Mouse (Mus musculus) stomach, embryonic 14.5 days (tissue): ENCODE data around the gene Lrp4. TPM values are rescaled to one million over a fixed set of nuclear protein-coding genes. Genes with fewer than 3 reads are reported as not detected.

ENCODE experiments used
- ATAC-seq: fragments of 200-750 bp; cut with Nextera tagmentation; 2 replicates; pipeline ENCODE4 v1.8.0; 2017; ENCODE audit warnings: low read depth, moderate TSS enrichment; ENCODE audit not compliant: insufficient number of reproducible peaks, insufficient read depth, low FRiP score
- H3K27ac ChIP-seq: fragments of 300-500 bp; sonication (generic); 2 replicates; pipeline ENCODE4 v1.5.1; 2014; ENCODE audit warnings: mild to moderate bottlenecking, low read length, moderate library complexity, mixed read lengths
- H3K27me3 ChIP-seq: fragments of 300-500 bp; sonication (generic); 2 replicates; pipeline ENCODE4 v1.6.1; 2014; ENCODE audit warnings: low read length, control low read depth, mixed read lengths; ENCODE audit not compliant: control insufficient read depth, insufficient read depth
- H3K36me3 ChIP-seq: fragments of 300-500 bp; sonication (generic); 2 replicates; pipeline ENCODE4 v1.6.1; 2014; ENCODE audit warnings: mild to moderate bottlenecking, control low read depth, low read length, moderate library complexity, mixed read lengths; ENCODE audit not compliant: control insufficient read depth, insufficient read depth
- H3K4me1 ChIP-seq: fragments of 300-500 bp; sonication (generic); 2 replicates; pipeline ENCODE4 v1.6.1; 2014; ENCODE audit warnings: low read length, control low read depth, mixed read lengths; ENCODE audit not compliant: control insufficient read depth, insufficient read depth
- H3K4me2 ChIP-seq: fragments of 300-500 bp; sonication (generic); replicated peaks from 2 replicates; pipeline ENCODE4 v1.6.1; 2014; ENCODE audit warnings: low read depth, low read length, control low read depth
- H3K4me3 ChIP-seq: fragments of 300-500 bp; sonication (generic); 2 replicates; pipeline ENCODE4 v1.5.1; 2014; ENCODE audit warnings: low read depth, low read length, control low read depth
- H3K9ac ChIP-seq: fragments of 300-500 bp; sonication (generic); replicated peaks from 2 replicates; pipeline ENCODE4 v1.6.1; 2014; ENCODE audit warnings: low read depth, mild to moderate bottlenecking, control low read depth, low read length, moderate library complexity, mixed read lengths
- H3K9me3 ChIP-seq: fragments of 300-500 bp; sonication (generic); 2 replicates; pipeline ENCODE4 v1.6.1; 2016; ENCODE audit warnings: low read depth, low read length, control low read depth; ENCODE audit not compliant: control insufficient read depth
- WGBS: fragments of 180-500 bp; shearing (Covaris S2); extraction: QIAGEN DNeasy Blood & Tissue Kit; methylation state at CpG from one replicate; pipeline ENCODE4 v1.1.7; 2014; 5-methylcytosine and 5-hydroxymethylcytosine counted together
- polyA plus RNA-seq: library from polyadenylated mRNA; unstranded; fragments of >200 nt; fragmentation: Nextera tagmentation; extraction: Ambion mirVana; gene quantifications from 2 replicates; pipeline ENCODE4 v1.2.1, GENCODE M21; 2014

Lrp4 gene
- polyA plus RNA-seq, 1 experiment from 2014 or later: 5.9 TPM

- no peaks in the 10 kb centered on the region for H3K9me3 ChIP-seq
- no peak overlapping the region for H3K9ac ChIP-seq
- no peak for ATAC-seq
- H3K4me1 ChIP-seq: no peaks in the 10 kb centered on the region
- no peak overlapping the region for H3K27ac ChIP-seq
- H3K4me3 ChIP-seq: no peak overlapping the region
- H3K27me3 ChIP-seq: no peaks in the 10 kb centered on the region
- peaks cover 6% of the 10 kb centered on the region; the same call in 1 of the 2 replicates for H3K36me3 ChIP-seq
- H3K4me2 ChIP-seq: no peak overlapping the region
- 23% methylated on average over 2 of the region's 2 CpGs for WGBS
These were observed 59.9 kb downstream of the Lrp4 start for GRCm38 (mm10) chr2:91517186-91517585.

- Histone ChIP-seq H3K4me3 (peak within 1 kb of the TSS; percentile 71), H3K4me1 (0 out of 2 replicates have a peak, but pooled peaks cover 3% of the 10 kb centered on the region), H3K9me3 (no peaks in the 10 kb centered on the region), H3K27me3 (no peaks in the 10 kb centered on the region), H3K4me2 (peak within 1 kb of the TSS; percentile 72), H3K9ac (peak within 1 kb of the TSS; percentile 70), H3K27ac (peak within 1 kb of the TSS; percentile 62; the same call in 1 of the 2 replicates), H3K36me3 (peaks cover 5% of the 10 kb centered on the region; the same call in 1 of the 2 replicates)
- peak; percentile 97 for ATAC-seq
- WGBS: under 1% methylated on average over 64 of the region's 64 CpGs
These were observed 69.2 kb downstream of the Lrp4 start, which contains the start of gene Ckap5 for GRCm38 (mm10) chr2:91526294-91527146. Gene Ckap5, plus strand, starts transcription at chr2:91526762.

GRCm38 (mm10) chr2:91527147-91527486, 69.8 kb downstream of the Lrp4 start:
- Histone ChIP-seq H3K4me1 (0 out of 2 replicates have a peak, but pooled peaks cover 3% of the 10 kb centered on the region), H3K27me3 (no peaks in the 10 kb centered on the region), H3K9me3 (no peaks in the 10 kb centered on the region), H3K4me2 (peak overlapping the region; percentile 72), H3K27ac (peak overlapping the region; percentile 62; the same call in 1 of the 2 replicates), H3K4me3 (peak overlapping the region; percentile 71), H3K36me3 (peaks cover 5% of the 10 kb centered on the region; the same call in 1 of the 2 replicates), H3K9ac (peak overlapping the region; percentile 70)
- WGBS: 0% methylated on average over 15 of the region's 15 CpGs
- peak; percentile 64 for ATAC-seq

GRCm38 (mm10) chr2:91537588-91538205, 80.4 kb downstream of the Lrp4 start:
- WGBS: 6% methylated on average over 17 of the region's 17 CpGs
- H3K36me3 ChIP-seq: no peaks in the 10 kb centered on the region

More at GRCm38 (mm10) chr2:91537588-91538205, 80.4 kb downstream of the Lrp4 start:
- Histone ChIP-seq H3K4me3 (peak overlapping the region; percentile 31), H3K9me3 (no peaks in the 10 kb centered on the region), H3K27me3 (no peaks in the 10 kb centered on the region), H3K9ac (0 out of 2 replicates have a peak overlapping the region, but pooled peaks have one; percentile 22), H3K4me1 (0 out of 2 replicates have a peak, but pooled peaks cover 5% of the 10 kb centered on the region), H3K4me2 (peak overlapping the region; percentile 51), H3K27ac (no peak overlapping the region)
- peak; percentile 96 for ATAC-seq

Other genes starting within 250 kb of the Lrp4 start
- 19.9 and 22.7 TPM in 2 replicates for gene Ddb2, start 220.5 kb upstream of the Lrp4 start, polyA plus RNA-seq
- gene Pacsin3, start 201.6 kb upstream of the Lrp4 start, polyA plus RNA-seq: 40.9 and 44.4 TPM in 2 replicates
- gene Arfgap2, start 192.5 kb upstream of the Lrp4 start, polyA plus RNA-seq: 65.1 and 75.7 TPM in 2 replicates
- 60.0 and 67.1 TPM in 2 replicates for gene 1110051M20Rik, start 12.8 kb upstream of the Lrp4 start, polyA plus RNA-seq
- gene Ckap5, start 69.3 kb downstream of the Lrp4 start, polyA plus RNA-seq: 99.3 and 99.9 TPM in 2 replicates
- 0.13 and 0.61 TPM in 2 replicates for gene F2, start 178.9 kb downstream of the Lrp4 start, polyA plus RNA-seq
- gene Zfp408, start 192.3 kb downstream of the Lrp4 start, polyA plus RNA-seq: 7.6 and 8.7 TPM in 2 replicates
- 147 and 154 TPM in 2 replicates for gene Arhgap1, start 192.3 kb downstream of the Lrp4 start, polyA plus RNA-seq